Mouse (Mus musculus) limb, embryonic 13.5 days (tissue): ENCODE measurements around the gene Stag1. TPM values are rescaled to one million over a fixed set of nuclear protein-coding genes. Genes with fewer than 3 reads are reported as not detected.
"Not testable (repeated sequence)": the region's sequence is repeated elsewhere in the genome, so short reads cannot be mapped to it uniquely, and the experiment has no call there.

ENCODE experiments used
- ATAC-seq: fragments of 200-750 bp; cut with Nextera tagmentation; 2 replicates; pipeline ENCODE4 v1.8.0; 2017; ENCODE audit warnings: low read depth, moderate number of reproducible peaks, moderate TSS enrichment; ENCODE audit not compliant: low FRiP score
- H3K27ac ChIP-seq: fragments of 300-500 bp; sonication (generic); 2 replicates; pipeline ENCODE4 v1.5.1; 2015; ENCODE audit warnings: inconsistent platforms, mild to moderate bottlenecking, moderate library complexity
- H3K27me3 ChIP-seq: fragments of 300-500 bp; sonication (generic); 2 replicates; pipeline ENCODE4 v1.6.1; 2015; ENCODE audit warnings: mild to moderate bottlenecking, inconsistent platforms
- H3K36me3 ChIP-seq: fragments of 300-500 bp; sonication (generic); 2 replicates; pipeline ENCODE4 v1.6.1; 2015; ENCODE audit warnings: inconsistent platforms, mild to moderate bottlenecking, moderate library complexity
- H3K4me1 ChIP-seq: fragments of 300-500 bp; sonication (generic); 2 replicates; pipeline ENCODE4 v1.6.1; 2015; ENCODE audit warnings: inconsistent platforms
- H3K4me2 ChIP-seq: fragments of 300-500 bp; sonication (generic); replicated peaks from 2 replicates; pipeline ENCODE4 v1.6.1; 2015; ENCODE audit warnings: inconsistent platforms, mild to moderate bottlenecking, moderate library complexity
- H3K4me3 ChIP-seq: fragments of 300-500 bp; sonication (generic); 2 replicates; pipeline ENCODE4 v1.5.1; 2015; ENCODE audit warnings: moderate library complexity, mild to moderate bottlenecking, inconsistent platforms
- H3K9ac ChIP-seq: fragments of 300-500 bp; sonication (generic); 2 replicates; pipeline ENCODE4 v1.6.1; 2015; ENCODE audit warnings: mild to moderate bottlenecking, inconsistent platforms
- H3K9me3 ChIP-seq: fragments of 300-500 bp; sonication (generic); 2 replicates; pipeline ENCODE4 v1.6.1; 2016; ENCODE audit warnings: inconsistent platforms
- WGBS: fragments of 180-500 bp; shearing (Covaris S2); methylation state at CpG from one replicate; pipeline ENCODE4 v1.1.7; 2015; 5-methylcytosine and 5-hydroxymethylcytosine counted together
- polyA plus RNA-seq: library from polyadenylated mRNA; unstranded; fragments of >200 nt; fragmentation: Nextera tagmentation; extraction: Ambion mirVana; gene quantifications from 2 replicates; pipeline ENCODE4 v1.2.1, GENCODE M21; 2015

Stag1 gene
- polyA plus RNA-seq, 1 experiment from 2014 or later: 55.4 TPM

GRCm38 (mm10) chr9:100707644-100708043 lies 110.0 kb downstream of the Stag1 start:
- ATAC-seq: no peak
- Histone ChIP-seq H3K9ac (no peak overlapping the region), H3K4me1 (no peaks in the 10 kb centered on the region), H3K4me2 (no peak overlapping the region), H3K36me3 (no peaks in the 10 kb centered on the region), H3K27me3 (no peaks in the 10 kb centered on the region), H3K4me3 (no peak overlapping the region), H3K9me3 (no peaks in the 10 kb centered on the region), H3K27ac (no peak overlapping the region)
- WGBS: 90% methylated on average over 1 of the region's 1 CpGs

GRCm38 (mm10) chr9:100711665-100712064 lies 114.1 kb downstream of the Stag1 start:
- H3K27me3 ChIP-seq: no peaks in the 10 kb centered on the region
- H3K9ac ChIP-seq: no peak overlapping the region
- no peak for ATAC-seq
- no peaks in the 10 kb centered on the region for H3K36me3 ChIP-seq
- H3K4me1 ChIP-seq: no peaks in the 10 kb centered on the region
- H3K4me3 ChIP-seq: no peak overlapping the region
- no peak overlapping the region for H3K4me2 ChIP-seq
- 60% methylated on average over 2 of the region's 2 CpGs for WGBS
- H3K27ac ChIP-seq: no peak overlapping the region
- no peaks in the 10 kb centered on the region for H3K9me3 ChIP-seq

- not testable (repeated sequence) for H3K27ac ChIP-seq, H3K4me3 ChIP-seq, ATAC-seq, H3K9ac ChIP-seq, H3K9me3 ChIP-seq, H3K4me1 ChIP-seq, H3K27me3 ChIP-seq, H3K4me2 ChIP-seq
- WGBS: 95% methylated on average over 2 of the region's 2 CpGs
- H3K36me3 ChIP-seq: peaks cover 13% of the 10 kb centered on the region
Observed at GRCm38 (mm10) chr9:100724832-100725231, 127.2 kb downstream of the Stag1 start.

- H3K27me3 ChIP-seq: no peaks in the 10 kb centered on the region
- WGBS: 98% methylated on average over 1 of the region's 1 CpGs
- no peak overlapping the region for H3K27ac ChIP-seq
- H3K4me1 ChIP-seq: no peaks in the 10 kb centered on the region
- no peak overlapping the region for H3K9ac ChIP-seq
- no peak for ATAC-seq
- H3K4me3 ChIP-seq: no peak overlapping the region
- no peak overlapping the region for H3K4me2 ChIP-seq
- no peaks in the 10 kb centered on the region for H3K9me3 ChIP-seq
- H3K36me3 ChIP-seq: no peaks in the 10 kb centered on the region
Observed at GRCm38 (mm10) chr9:100731839-100732238, 134.2 kb downstream of the Stag1 start.

GRCm38 (mm10) chr9:100733907-100734440 lies 136.4 kb downstream of the Stag1 start:
- H3K36me3 ChIP-seq: peaks cover 4% of the 10 kb centered on the region; the same call in 1 of the 2 replicates
- no peak overlapping the region for H3K9ac ChIP-seq
- H3K9me3 ChIP-seq: no peaks in the 10 kb centered on the region
- no peaks in the 10 kb centered on the region for H3K27me3 ChIP-seq
- no peaks in the 10 kb centered on the region for H3K4me1 ChIP-seq
- no peak overlapping the region for H3K27ac ChIP-seq
- 88% methylated on average over 6 of the region's 6 CpGs for WGBS
- H3K4me3 ChIP-seq: no peak overlapping the region
- ATAC-seq: no peak
- H3K4me2 ChIP-seq: no peak overlapping the region

GRCm38 (mm10) chr9:100735993-100736645 lies 138.5 kb downstream of the Stag1 start:
- Histone ChIP-seq H3K4me3 (no peak overlapping the region), H3K27ac (no peak overlapping the region), H3K36me3 (peaks cover 6% of the 10 kb centered on the region; the same call in 1 of the 2 replicates), H3K9me3 (no peaks in the 10 kb centered on the region), H3K4me2 (no peak overlapping the region), H3K27me3 (no peaks in the 10 kb centered on the region), H3K9ac (no peak overlapping the region), H3K4me1 (no peaks in the 10 kb centered on the region)
- 70% methylated on average over 4 of the region's 4 CpGs for WGBS
- ATAC-seq: no peak

- H3K4me3 ChIP-seq: no peak overlapping the region
- H3K27ac ChIP-seq: no peak overlapping the region
- H3K4me1 ChIP-seq: no peaks in the 10 kb centered on the region
- no peaks in the 10 kb centered on the region for H3K9me3 ChIP-seq
- H3K36me3 ChIP-seq: peaks cover 6% of the 10 kb centered on the region; the same call in 1 of the 2 replicates
- H3K4me2 ChIP-seq: no peak overlapping the region
- H3K9ac ChIP-seq: no peak overlapping the region
- no peak for ATAC-seq
- no peaks in the 10 kb centered on the region for H3K27me3 ChIP-seq
Observed at GRCm38 (mm10) chr9:100736646-100737031, 139.0 kb downstream of the Stag1 start.

GRCm38 (mm10) chr9:100777238-100777637 lies 179.6 kb downstream of the Stag1 start:
- not testable (repeated sequence) for H3K4me1 ChIP-seq, ATAC-seq, H3K9ac ChIP-seq, H3K4me3 ChIP-seq, H3K27me3 ChIP-seq, H3K36me3 ChIP-seq, H3K27ac ChIP-seq, H3K4me2 ChIP-seq, H3K9me3 ChIP-seq
- WGBS: 92% methylated on average over 2 of the region's 2 CpGs

- ATAC-seq: no peak
- no peaks in the 10 kb centered on the region for H3K27me3 ChIP-seq
- H3K4me3 ChIP-seq: no peak overlapping the region
- H3K27ac ChIP-seq: no peak overlapping the region
- H3K9ac ChIP-seq: no peak overlapping the region
- H3K36me3 ChIP-seq: 0 out of 2 replicates have a peak, but pooled peaks cover 4% of the 10 kb centered on the region
- H3K4me1 ChIP-seq: no peaks in the 10 kb centered on the region
- H3K9me3 ChIP-seq: no peaks in the 10 kb centered on the region
- H3K4me2 ChIP-seq: no peak overlapping the region
- whole genome bisulfite sequencing: 90% methylated on average over 4 of the region's 4 CpGs
Observed at GRCm38 (mm10) chr9:100865984-100866383, 268.4 kb downstream of the Stag1 start.

GRCm38 (mm10) chr9:100869635-100870034 lies 272.0 kb downstream of the Stag1 start:
- H3K9me3 ChIP-seq: no peaks in the 10 kb centered on the region
- no peak for ATAC-seq
- no peaks in the 10 kb centered on the region for H3K4me1 ChIP-seq
- H3K27ac ChIP-seq: no peak overlapping the region
- H3K4me2 ChIP-seq: no peak overlapping the region
- no peaks in the 10 kb centered on the region for H3K27me3 ChIP-seq
- no peaks in the 10 kb centered on the region for H3K36me3 ChIP-seq
- no peak overlapping the region for H3K4me3 ChIP-seq
- H3K9ac ChIP-seq: no peak overlapping the region

- Histone ChIP-seq H3K4me1 (no peaks in the 10 kb centered on the region), H3K36me3 (peaks cover 3% of the 10 kb centered on the region; the same call in 1 of the 2 replicates), H3K4me2 (no peak overlapping the region), H3K27me3 (no peaks in the 10 kb centered on the region), H3K4me3 (no peak overlapping the region), H3K9me3 (no peaks in the 10 kb centered on the region), H3K9ac (no peak overlapping the region), H3K27ac (no peak overlapping the region)
- ATAC-seq: no peak
- WGBS: 91% methylated on average over 1 of the region's 1 CpGs
Observed at GRCm38 (mm10) chr9:100896111-100896510, 298.5 kb downstream of the Stag1 start.

GRCm38 (mm10) chr9:100898042-100898441 lies 300.4 kb downstream of the Stag1 start:
- no peak overlapping the region for H3K27ac ChIP-seq
- H3K9me3 ChIP-seq: no peaks in the 10 kb centered on the region
- H3K4me1 ChIP-seq: no peaks in the 10 kb centered on the region
- H3K27me3 ChIP-seq: no peaks in the 10 kb centered on the region
- no peak overlapping the region for H3K9ac ChIP-seq
- WGBS: 82% methylated on average over 4 of the region's 4 CpGs
- no peak overlapping the region for H3K4me3 ChIP-seq
- H3K4me2 ChIP-seq: no peak overlapping the region
- H3K36me3 ChIP-seq: peaks cover 3% of the 10 kb centered on the region; the same call in 1 of the 2 replicates
- no peak for ATAC-seq

- ATAC-seq: no peak
- no peak overlapping the region for H3K27ac ChIP-seq
- no peak overlapping the region for H3K9ac ChIP-seq
- no peaks in the 10 kb centered on the region for H3K9me3 ChIP-seq
- H3K4me2 ChIP-seq: no peak overlapping the region
- H3K4me3 ChIP-seq: no peak overlapping the region
- peaks cover 41% of the 10 kb centered on the region for H3K36me3 ChIP-seq
- H3K4me1 ChIP-seq: no peaks in the 10 kb centered on the region
- H3K27me3 ChIP-seq: no peaks in the 10 kb centered on the region
Observed at GRCm38 (mm10) chr9:100910352-100910751, 312.8 kb downstream of the Stag1 start.
